Mouse (Mus musculus) lung, adult 2 months (tissue): ENCODE data around the gene Olfr729.

ENCODE experiments used
- CTCF ChIP-seq: fragments of 200-500 bp; IDR thresholded peaks from 2 replicates; pipeline ENCODE4 v1.5.1; 2011; ENCODE audit warnings: mild to moderate bottlenecking, low read length, control low read depth; ENCODE audit not compliant: insufficient read depth
- POLR2A ChIP-seq: fragments of 200-500 bp; IDR thresholded peaks from 2 replicates; pipeline ENCODE4 v1.6.1; 2011; ENCODE audit warnings: low read depth, mild to moderate bottlenecking, control low read depth, low read length, borderline replicate concordance; ENCODE audit errors: extremely low read depth

GRCm38 (mm10) chr14:50188098-50188497, 35.4 kb upstream of the Olfr729 start, which contains the start of gene Olfr730:
- TF ChIP-seq CTCF (no peak), POLR2A (no peak)
